Mouse (Mus musculus) E14TG2a.4 (cell line): ENCODE results near the gene Ak8.

Experiments used
- H3K27me3 ChIP-seq: 2 replicates; pipeline ENCODE4 v1.6.1; 2014; ENCODE audit warnings: low read length, control low read depth; ENCODE audit not compliant: insufficient read depth
- H3K36me3 ChIP-seq: 2 replicates; pipeline ENCODE4 v1.6.1; 2014; ENCODE audit warnings: low read length, control low read depth; ENCODE audit not compliant: insufficient read depth
- H3K4me1 ChIP-seq: replicated peaks from 2 replicates; pipeline ENCODE4 v1.6.1; 2014; ENCODE audit warnings: low read depth, low read length, control low read depth
- H3K4me3 ChIP-seq: replicated peaks from 2 replicates; pipeline ENCODE4 v1.5.1; 2014; ENCODE audit warnings: mild to moderate bottlenecking, low read length
- H3K9me3 ChIP-seq: 2 replicates; pipeline ENCODE4 v1.6.1; 2014; ENCODE audit warnings: low read length, control low read depth
- CTCF ChIP-seq: conservative IDR thresholded peaks from 2 replicates; pipeline ENCODE4 v1.5.1; 2014; ENCODE audit warnings: low read length
- NANOG ChIP-seq: IDR thresholded peaks from 2 replicates; pipeline ENCODE4 v1.6.1; 2014; ENCODE audit warnings: borderline replicate concordance, low read length, mixed read lengths
- POU5F1 ChIP-seq: IDR thresholded peaks from 2 replicates; pipeline ENCODE4 v1.6.1; 2014; ENCODE audit warnings: low read length, borderline replicate concordance

The Ak8 gene

GRCm38 (mm10) chr2:28746682-28747332 lies 46.8 kb downstream of the Ak8 start:
- Histone ChIP-seq H3K36me3 (no peaks in the 10 kb centered on the region), H3K9me3 (no peaks in the 10 kb centered on the region), H3K4me3 (no peak overlapping the region), H3K27me3 (peaks cover 26% of the 10 kb centered on the region), H3K4me1 (peaks cover 42% of the 10 kb centered on the region)
- no peak for TF ChIP-seq POU5F1

- H3K36me3 ChIP-seq, result no peaks in the 10 kb centered on the region
- TF ChIP-seq NANOG (no peak), CTCF (no peak), POU5F1 (no peak)
- H3K4me3 ChIP-seq, result no peak overlapping the region
- H3K4me1 ChIP-seq, result peaks cover 43% of the 10 kb centered on the region
- H3K9me3 ChIP-seq, result no peaks in the 10 kb centered on the region
- peaks cover 34% of the 10 kb centered on the region for H3K27me3 ChIP-seq
Observed at GRCm38 (mm10) chr2:28747705-28748104, 47.7 kb downstream of the Ak8 start.

GRCm38 (mm10) chr2:28751186-28751585 lies 51.2 kb downstream of the Ak8 start:
- Histone ChIP-seq H3K36me3 (no peaks in the 10 kb centered on the region), H3K27me3 (peaks cover 49% of the 10 kb centered on the region), H3K4me1 (peaks cover 48% of the 10 kb centered on the region), H3K9me3 (no peaks in the 10 kb centered on the region), H3K4me3 (peak overlapping the region; percentile 62)
- TF ChIP-seq POU5F1 (no peak), CTCF (no peak), NANOG (no peak)

- peak overlapping the region; percentile 62 for H3K4me3 ChIP-seq
- H3K36me3 ChIP-seq, result no peaks in the 10 kb centered on the region
- H3K4me1 ChIP-seq, result peaks cover 48% of the 10 kb centered on the region
- no peaks in the 10 kb centered on the region for H3K9me3 ChIP-seq
- H3K27me3 ChIP-seq, result peaks cover 53% of the 10 kb centered on the region
- TF ChIP-seq CTCF, result no peak
- no peak for TF ChIP-seq POU5F1
- TF ChIP-seq NANOG, result no peak
Observed at GRCm38 (mm10) chr2:28751658-28752057, 51.7 kb downstream of the Ak8 start.

GRCm38 (mm10) chr2:28752388-28752787 lies 52.4 kb downstream of the Ak8 start:
- Histone ChIP-seq H3K36me3 (no peaks in the 10 kb centered on the region), H3K4me3 (no peak overlapping the region), H3K9me3 (no peaks in the 10 kb centered on the region), H3K4me1 (peaks cover 48% of the 10 kb centered on the region), H3K27me3 (peaks cover 61% of the 10 kb centered on the region)
- TF ChIP-seq NANOG, result no peak
- no peak for TF ChIP-seq POU5F1
- no peak for TF ChIP-seq CTCF

- no peaks in the 10 kb centered on the region for H3K9me3 ChIP-seq
- H3K4me3 ChIP-seq, result no peak overlapping the region
- H3K36me3 ChIP-seq, result no peaks in the 10 kb centered on the region
- peaks cover 68% of the 10 kb centered on the region for H3K27me3 ChIP-seq
- H3K4me1 ChIP-seq, result peaks cover 42% of the 10 kb centered on the region
- peak; percentile 99 for TF ChIP-seq CTCF
- TF ChIP-seq NANOG, result no peak
- TF ChIP-seq POU5F1, result no peak
Observed at GRCm38 (mm10) chr2:28755451-28755850, 55.5 kb downstream of the Ak8 start.

- Histone ChIP-seq H3K4me3 (no peak overlapping the region), H3K4me1 (peaks cover 35% of the 10 kb centered on the region), H3K27me3 (peaks cover 67% of the 10 kb centered on the region), H3K9me3 (no peaks in the 10 kb centered on the region), H3K36me3 (no peaks in the 10 kb centered on the region)
- TF ChIP-seq CTCF, result peak; percentile 40; the same call in 1 of the 2 replicates
- TF ChIP-seq POU5F1, result no peak
- TF ChIP-seq NANOG, result no peak
Observed at GRCm38 (mm10) chr2:28756201-28756600, 56.2 kb downstream of the Ak8 start.

GRCm38 (mm10) chr2:28759441-28759840 lies 59.5 kb downstream of the Ak8 start:
- peak; percentile 90 for TF ChIP-seq NANOG
- TF ChIP-seq POU5F1, result no peak
- no peak for TF ChIP-seq CTCF
- no peaks in the 10 kb centered on the region for H3K36me3 ChIP-seq
- H3K4me1 ChIP-seq, result peaks cover 15% of the 10 kb centered on the region
- no peaks in the 10 kb centered on the region for H3K9me3 ChIP-seq
- H3K4me3 ChIP-seq, result no peak overlapping the region
- peaks cover 71% of the 10 kb centered on the region for H3K27me3 ChIP-seq

- Histone ChIP-seq H3K9me3 (no peaks in the 10 kb centered on the region), H3K4me1 (0 out of 2 replicates have a peak, but pooled peaks cover 2% of the 10 kb centered on the region), H3K36me3 (no peaks in the 10 kb centered on the region), H3K27me3 (peaks cover 45% of the 10 kb centered on the region), H3K4me3 (no peak overlapping the region)
- TF ChIP-seq POU5F1, result no peak
Observed at GRCm38 (mm10) chr2:28766590-28766989, 66.6 kb downstream of the Ak8 start.
